Mouse (Mus musculus) limb, embryonic 13.5 days (tissue): ENCODE measurements at regions not wholly inside any gene's neighbourhood (a gene's known extent, or its start where the extent isn't known, plus 50 kb on each side); places are given as distances from the start of the nearest gene placed in this dataset.

ENCODE experiments used
- ATAC-seq: fragments of 200-750 bp; cut with Nextera tagmentation; 2 replicates; pipeline ENCODE4 v1.8.0; 2017; ENCODE audit warnings: low read depth, moderate number of reproducible peaks, moderate TSS enrichment; ENCODE audit not compliant: low FRiP score
- H3K27ac ChIP-seq: fragments of 300-500 bp; sonication (generic); 2 replicates; pipeline ENCODE4 v1.5.1; 2015; ENCODE audit warnings: inconsistent platforms, mild to moderate bottlenecking, moderate library complexity
- H3K27me3 ChIP-seq: fragments of 300-500 bp; sonication (generic); 2 replicates; pipeline ENCODE4 v1.6.1; 2015; ENCODE audit warnings: mild to moderate bottlenecking, inconsistent platforms
- H3K36me3 ChIP-seq: fragments of 300-500 bp; sonication (generic); 2 replicates; pipeline ENCODE4 v1.6.1; 2015; ENCODE audit warnings: inconsistent platforms, mild to moderate bottlenecking, moderate library complexity
- H3K4me1 ChIP-seq: fragments of 300-500 bp; sonication (generic); 2 replicates; pipeline ENCODE4 v1.6.1; 2015; ENCODE audit warnings: inconsistent platforms
- H3K4me2 ChIP-seq: fragments of 300-500 bp; sonication (generic); replicated peaks from 2 replicates; pipeline ENCODE4 v1.6.1; 2015; ENCODE audit warnings: inconsistent platforms, mild to moderate bottlenecking, moderate library complexity
- H3K4me3 ChIP-seq: fragments of 300-500 bp; sonication (generic); 2 replicates; pipeline ENCODE4 v1.5.1; 2015; ENCODE audit warnings: moderate library complexity, mild to moderate bottlenecking, inconsistent platforms
- H3K9ac ChIP-seq: fragments of 300-500 bp; sonication (generic); 2 replicates; pipeline ENCODE4 v1.6.1; 2015; ENCODE audit warnings: mild to moderate bottlenecking, inconsistent platforms
- H3K9me3 ChIP-seq: fragments of 300-500 bp; sonication (generic); 2 replicates; pipeline ENCODE4 v1.6.1; 2016; ENCODE audit warnings: inconsistent platforms
- WGBS: fragments of 180-500 bp; shearing (Covaris S2); methylation state at CpG from one replicate; pipeline ENCODE4 v1.1.7; 2015; 5-methylcytosine and 5-hydroxymethylcytosine counted together

DNA sequence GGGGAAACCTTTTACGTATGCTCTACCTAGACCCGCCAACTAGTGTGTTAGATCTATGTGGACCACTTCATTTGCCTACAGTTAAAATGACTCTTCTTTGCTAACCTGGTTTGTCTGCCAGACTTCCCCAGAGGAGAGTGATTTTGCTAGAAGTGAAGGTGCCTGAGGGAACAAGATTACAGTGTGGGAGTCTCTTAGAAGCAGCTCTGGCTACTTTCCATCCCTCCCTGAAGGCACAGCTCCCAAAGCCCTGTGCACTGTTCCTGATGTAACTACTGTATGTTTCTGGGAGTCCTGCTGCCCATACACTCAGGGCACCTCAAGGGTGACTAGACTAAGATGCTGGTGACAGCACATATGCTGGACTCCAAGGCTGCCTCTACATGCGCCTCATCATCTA, 144.5 kb upstream of the Tnp1 start:
- 92% methylated on average over 3 of the region's 3 CpGs for WGBS
- H3K27me3 ChIP-seq = no peaks in the 10 kb centered on the region
- no peaks in the 10 kb centered on the region for H3K36me3 ChIP-seq
- no peak overlapping the region for H3K9ac ChIP-seq
- no peaks in the 10 kb centered on the region for H3K9me3 ChIP-seq
- ATAC-seq = no peak
- peaks cover 6% of the 10 kb centered on the region; the same call in 1 of the 2 replicates for H3K4me1 ChIP-seq
- H3K27ac ChIP-seq = no peak overlapping the region
- no peak overlapping the region for H3K4me3 ChIP-seq
- no peak overlapping the region for H3K4me2 ChIP-seq

DNA sequence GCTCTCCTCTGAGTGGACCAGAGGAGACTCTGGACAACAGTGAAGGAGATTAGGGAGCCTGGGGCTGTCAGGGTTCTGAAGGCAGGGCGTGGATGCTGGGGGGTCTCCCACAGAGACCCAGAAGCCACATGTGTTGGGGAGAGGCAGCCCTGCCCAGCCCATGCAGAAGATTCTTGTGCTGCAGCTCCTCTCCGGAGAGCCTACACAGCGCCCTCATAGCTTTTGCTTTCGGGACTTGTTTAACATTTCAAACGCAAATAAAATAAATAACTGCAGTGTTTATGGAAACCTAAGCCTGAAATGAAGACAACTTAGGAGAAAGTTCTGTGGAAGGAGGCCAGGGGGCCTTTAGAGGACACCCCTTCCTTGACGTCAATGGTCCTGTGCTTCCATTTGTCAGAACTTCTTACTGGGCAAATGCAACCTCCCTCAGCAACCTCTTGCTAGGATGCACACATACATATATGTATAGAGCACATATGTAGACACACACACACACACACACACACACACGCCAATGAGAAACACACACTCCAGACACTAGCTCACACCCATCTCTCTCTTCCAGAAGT, 143.8 kb upstream of the Tnp1 start:
- Histone ChIP-seq H3K27me3 (no peaks in the 10 kb centered on the region), H3K4me2 (no peak overlapping the region), H3K4me1 (peaks cover 6% of the 10 kb centered on the region; the same call in 1 of the 2 replicates), H3K27ac (no peak overlapping the region), H3K36me3 (no peaks in the 10 kb centered on the region), H3K9ac (no peak overlapping the region), H3K9me3 (no peaks in the 10 kb centered on the region), H3K4me3 (no peak overlapping the region)
- 76% methylated on average over 7 of the region's 7 CpGs for WGBS
- ATAC-seq = no peak

- Histone ChIP-seq H3K4me2 (no peak overlapping the region), H3K27ac (no peak overlapping the region), H3K27me3 (no peaks in the 10 kb centered on the region), H3K9ac (no peak overlapping the region), H3K4me1 (peaks cover 12% of the 10 kb centered on the region; the same call in 1 of the 2 replicates), H3K9me3 (no peaks in the 10 kb centered on the region), H3K4me3 (no peak overlapping the region), H3K36me3 (no peaks in the 10 kb centered on the region)
- no peak; the same call in 1 of the 2 replicates for ATAC-seq
- WGBS = 68% methylated on average over 9 of the region's 9 CpGs
Measured at GRCm38 (mm10) chr1:73153438-73154097, 137.9 kb upstream of the Tnp1 start.

GRCm38 (mm10) chr1:73149926-73150325, 134.2 kb upstream of the Tnp1 start:
- peaks cover 12% of the 10 kb centered on the region; the same call in 1 of the 2 replicates for H3K4me1 ChIP-seq
- H3K27me3 ChIP-seq = no peaks in the 10 kb centered on the region
- H3K9ac ChIP-seq = no peak overlapping the region
- no peaks in the 10 kb centered on the region for H3K36me3 ChIP-seq
- 82% methylated on average over 4 of the region's 4 CpGs for WGBS
- H3K4me3 ChIP-seq = no peak overlapping the region
- no peak for ATAC-seq
- no peak overlapping the region for H3K27ac ChIP-seq
- H3K9me3 ChIP-seq = no peaks in the 10 kb centered on the region
- no peak overlapping the region for H3K4me2 ChIP-seq

DNA sequence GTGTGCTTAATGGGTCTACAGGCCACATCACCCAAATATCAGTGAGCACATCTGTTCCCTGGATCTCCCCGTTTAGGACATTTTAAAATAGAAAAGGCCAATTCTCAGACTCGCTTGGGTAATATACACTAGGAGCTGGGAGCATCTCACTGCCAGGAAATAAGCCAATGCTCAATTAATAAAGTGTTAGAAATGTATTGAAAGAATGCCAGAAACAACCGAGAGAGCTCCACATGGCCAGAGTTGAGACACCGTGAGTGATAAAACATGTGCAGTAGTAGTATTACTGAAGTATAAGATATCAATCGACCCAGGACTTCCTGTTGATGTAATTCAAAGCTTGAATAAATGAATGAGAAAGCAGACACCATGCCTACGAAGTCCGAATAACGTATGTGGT, 127.1 kb upstream of the Tnp1 start:
- no peak overlapping the region for H3K4me3 ChIP-seq
- no peaks in the 10 kb centered on the region for H3K27me3 ChIP-seq
- no peak for ATAC-seq
- H3K9me3 ChIP-seq = no peaks in the 10 kb centered on the region
- no peak overlapping the region for H3K4me2 ChIP-seq
- no peak overlapping the region for H3K27ac ChIP-seq
- peaks cover 8% of the 10 kb centered on the region for H3K4me1 ChIP-seq
- 74% methylated on average over 8 of the region's 8 CpGs for WGBS
- no peak overlapping the region for H3K9ac ChIP-seq
- no peaks in the 10 kb centered on the region for H3K36me3 ChIP-seq

DNA sequence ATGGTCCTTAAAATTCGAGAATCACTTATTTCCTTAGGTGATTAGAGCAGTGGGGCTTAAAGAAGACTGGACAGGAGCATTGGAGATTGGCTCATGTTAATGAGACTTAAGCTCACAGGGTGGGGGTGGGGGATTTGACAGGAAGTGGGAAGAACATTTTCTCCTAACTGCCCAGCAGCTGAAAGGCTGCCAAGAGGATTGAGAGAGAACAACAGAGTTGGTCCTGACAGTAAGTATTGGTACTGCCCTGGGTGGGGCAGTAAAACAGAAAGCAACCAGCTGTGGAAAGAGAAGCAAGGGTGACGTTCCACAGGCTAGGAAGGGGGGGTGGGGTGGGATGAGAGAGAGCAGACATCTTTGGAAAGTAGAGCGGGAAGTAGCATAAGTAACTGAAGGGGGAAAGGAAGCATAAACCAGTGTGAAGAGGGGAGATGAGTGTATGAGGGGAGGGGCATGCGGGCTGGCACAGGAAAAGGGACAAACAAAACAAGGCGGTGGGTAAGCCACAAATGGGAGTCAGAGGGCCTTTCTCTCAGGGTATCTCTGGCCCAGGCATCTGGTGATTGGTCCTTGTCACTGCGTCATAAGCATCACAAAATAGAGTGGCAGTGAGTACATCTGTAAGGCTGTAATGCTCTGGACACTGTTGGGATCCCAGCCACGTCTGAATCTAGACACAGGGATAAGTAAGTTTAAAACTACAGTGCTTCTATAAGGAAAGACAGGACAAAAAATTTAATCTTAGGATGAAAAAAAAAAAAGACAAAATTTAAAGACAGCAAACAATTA, 125.0 kb upstream of the Tnp1 start:
- Histone ChIP-seq H3K4me3 (no peak overlapping the region), H3K4me1 (peaks cover 8% of the 10 kb centered on the region), H3K36me3 (no peaks in the 10 kb centered on the region), H3K4me2 (no peak overlapping the region), H3K27ac (no peak overlapping the region), H3K9me3 (no peaks in the 10 kb centered on the region), H3K9ac (no peak overlapping the region), H3K27me3 (no peaks in the 10 kb centered on the region)
- ATAC-seq = no peak
- 65% methylated on average over 7 of the region's 7 CpGs for WGBS

- H3K9me3 ChIP-seq = no peaks in the 10 kb centered on the region
- H3K9ac ChIP-seq = no peak overlapping the region
- H3K4me3 ChIP-seq = no peak overlapping the region
- H3K4me1 ChIP-seq = peaks cover 14% of the 10 kb centered on the region
- no peak overlapping the region for H3K4me2 ChIP-seq
- ATAC-seq = no peak
- no peak overlapping the region; the same call in 1 of the 2 replicates for H3K27ac ChIP-seq
- no peaks in the 10 kb centered on the region for H3K36me3 ChIP-seq
- no peaks in the 10 kb centered on the region for H3K27me3 ChIP-seq
- WGBS = 32% methylated on average over 4 of the region's 4 CpGs
Measured at GRCm38 (mm10) chr1:73130215-73130861, 114.6 kb upstream of the Tnp1 start.

GRCm38 (mm10) chr1:73123012-73123411, 107.3 kb upstream of the Tnp1 start:
- H3K9me3 ChIP-seq = no peaks in the 10 kb centered on the region
- H3K4me3 ChIP-seq = no peak overlapping the region
- H3K36me3 ChIP-seq = no peaks in the 10 kb centered on the region
- no peak; the same call in 1 of the 2 replicates for ATAC-seq
- no peak overlapping the region for H3K4me2 ChIP-seq
- H3K4me1 ChIP-seq = peaks cover 26% of the 10 kb centered on the region
- 70% methylated on average over 9 of the region's 9 CpGs for WGBS
- no peak overlapping the region for H3K27ac ChIP-seq
- no peaks in the 10 kb centered on the region for H3K27me3 ChIP-seq
- H3K9ac ChIP-seq = no peak overlapping the region

GRCm38 (mm10) chr1:73118661-73119060, 103.0 kb upstream of the Tnp1 start:
- Histone ChIP-seq H3K27ac (no peak overlapping the region), H3K4me2 (no peak overlapping the region), H3K4me3 (no peak overlapping the region), H3K36me3 (no peaks in the 10 kb centered on the region), H3K9me3 (no peaks in the 10 kb centered on the region), H3K4me1 (peaks cover 33% of the 10 kb centered on the region), H3K9ac (no peak overlapping the region), H3K27me3 (0 out of 2 replicates have a peak, but pooled peaks cover 4% of the 10 kb centered on the region)
- WGBS = 53% methylated on average over 6 of the region's 6 CpGs
- ATAC-seq = peak; percentile 49; the same call in 1 of the 2 replicates

GRCm38 (mm10) chr1:73116526-73116925, 100.8 kb upstream of the Tnp1 start:
- ATAC-seq = no peak
- Histone ChIP-seq H3K4me2 (no peak overlapping the region), H3K4me3 (no peak overlapping the region), H3K9ac (no peak overlapping the region), H3K4me1 (peaks cover 27% of the 10 kb centered on the region), H3K27ac (no peak overlapping the region), H3K9me3 (0 out of 2 replicates have a peak, but pooled peaks cover 2% of the 10 kb centered on the region), H3K27me3 (0 out of 2 replicates have a peak, but pooled peaks cover 4% of the 10 kb centered on the region), H3K36me3 (no peaks in the 10 kb centered on the region)
- 41% methylated on average over 2 of the region's 2 CpGs for WGBS

- ATAC-seq = no peak
- Histone ChIP-seq H3K9ac (no peak overlapping the region), H3K9me3 (0 out of 2 replicates have a peak, but pooled peaks cover 3% of the 10 kb centered on the region), H3K36me3 (no peaks in the 10 kb centered on the region), H3K27ac (no peak overlapping the region), H3K4me3 (no peak overlapping the region), H3K4me1 (peaks cover 27% of the 10 kb centered on the region), H3K4me2 (no peak overlapping the region), H3K27me3 (0 out of 2 replicates have a peak, but pooled peaks cover 4% of the 10 kb centered on the region)
- 82% methylated on average over 5 of the region's 5 CpGs for WGBS
Measured at GRCm38 (mm10) chr1:73115854-73116253, 100.1 kb upstream of the Tnp1 start.

GRCm38 (mm10) chr1:73113137-73113536, 97.4 kb upstream of the Tnp1 start:
- Histone ChIP-seq H3K27ac (no peak overlapping the region), H3K9me3 (0 out of 2 replicates have a peak, but pooled peaks cover 3% of the 10 kb centered on the region), H3K9ac (no peak overlapping the region), H3K27me3 (0 out of 2 replicates have a peak, but pooled peaks cover 4% of the 10 kb centered on the region), H3K36me3 (no peaks in the 10 kb centered on the region), H3K4me1 (peaks cover 20% of the 10 kb centered on the region), H3K4me2 (no peak overlapping the region), H3K4me3 (no peak overlapping the region)
- 77% methylated on average over 6 of the region's 6 CpGs for WGBS
- no peak for ATAC-seq
